Mouse (Mus musculus): ENCODE measurements at regions not wholly inside any gene's neighbourhood (a gene's known extent, or its start where the extent isn't known, plus 50 kb on each side); places are given as distances from the start of the nearest gene placed in this dataset.

DNA sequence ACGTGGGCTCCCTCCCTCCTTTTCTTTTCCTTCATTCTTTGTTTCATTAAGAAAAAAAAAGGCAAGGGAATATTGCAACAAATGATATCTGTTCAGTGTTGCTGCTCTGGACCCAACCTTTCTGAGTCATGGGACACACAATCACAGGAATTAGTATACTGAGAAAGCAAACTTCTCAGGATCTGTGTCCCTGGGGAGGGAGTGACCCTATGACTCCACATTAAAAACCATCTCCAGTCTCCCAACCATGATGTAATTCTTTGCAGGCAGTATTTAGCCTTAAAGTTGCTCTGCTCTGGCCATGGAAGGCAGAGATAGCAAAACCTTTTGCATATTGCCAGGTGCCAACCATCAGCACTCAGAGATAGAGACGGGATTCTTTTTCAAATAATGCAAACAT lies 176.9 kb downstream of the Cd47 start:
- DNase-seq (ENCODE audit: low spot score): no peak
- Histone ChIP-seq H3K36me3 (ENCODE audit: control insufficient read depth, insufficient read depth, low read length) (no peaks in the 10 kb centered on the region), H3K4me3 (ENCODE audit: low read depth, low read length) (no peak overlapping the region), H3K27me3 (ENCODE audit: control insufficient read depth, insufficient read depth, low read length) (no peaks in the 10 kb centered on the region), H3K9me3 (ENCODE audit: control insufficient read depth, low read length) (no peaks in the 10 kb centered on the region), H3K4me2 (ENCODE audit: low read depth, severe bottlenecking) (no peak overlapping the region), H3K4me1 (ENCODE audit: control insufficient read depth, insufficient read depth, low read length) (no peaks in the 10 kb centered on the region), H3K9ac (ENCODE audit: low read length) (no peak overlapping the region), H3K27ac (replicated peaks; ENCODE audit: low read depth, low read length) (no peak overlapping the region)
- 87% methylated on average over 2 of the region's 2 CpGs for WGBS
- no peak for ATAC-seq (ENCODE audit: insufficient number of reproducible peaks, low FRiP score, low TSS enrichment, low read depth)

DNA sequence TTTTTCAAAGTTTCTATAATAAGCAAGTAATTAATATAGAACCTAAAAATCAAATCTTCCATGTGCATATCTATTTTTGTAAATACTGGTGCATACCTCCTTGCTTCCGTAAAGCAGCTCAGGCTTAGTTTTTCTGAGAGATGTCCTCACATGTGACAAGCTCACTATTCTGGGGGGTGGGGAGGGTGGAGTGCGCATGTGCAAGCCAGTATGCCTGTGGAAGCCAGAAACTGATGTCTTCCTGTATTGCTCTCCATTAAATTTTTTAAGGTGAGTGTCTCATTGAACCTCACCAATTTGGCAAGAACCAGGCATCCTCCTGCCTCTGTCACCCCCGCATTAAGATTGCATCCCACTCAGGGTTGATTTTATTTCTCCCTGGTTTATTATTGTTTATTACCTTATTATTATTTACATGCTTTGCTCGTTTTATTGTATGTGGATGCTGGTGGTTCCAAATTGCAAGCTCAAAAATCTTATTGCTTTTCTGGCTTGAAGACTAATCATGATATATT lies 179.2 kb downstream of the Cd47 start:
- ATAC-seq (ENCODE audit: insufficient number of reproducible peaks, low FRiP score, low TSS enrichment, low read depth): no peak
- no peaks in the 10 kb centered on the region for H3K36me3 ChIP-seq (ENCODE audit: control insufficient read depth, insufficient read depth, low read length)
- H3K9me3 ChIP-seq (ENCODE audit: control insufficient read depth, low read length): no peaks in the 10 kb centered on the region
- no peak for DNase-seq (ENCODE audit: low spot score)
- no peaks in the 10 kb centered on the region for H3K4me1 ChIP-seq (ENCODE audit: control insufficient read depth, insufficient read depth, low read length)
- WGBS: 94% methylated on average over 4 of the region's 4 CpGs
- no peak overlapping the region for H3K4me2 ChIP-seq (ENCODE audit: low read depth, severe bottlenecking)
- no peak overlapping the region for H3K27ac ChIP-seq (replicated peaks; ENCODE audit: low read depth, low read length)
- no peak overlapping the region for H3K9ac ChIP-seq (ENCODE audit: low read length)
- H3K4me3 ChIP-seq (ENCODE audit: low read depth, low read length): no peak overlapping the region
- H3K27me3 ChIP-seq (ENCODE audit: control insufficient read depth, insufficient read depth, low read length): no peaks in the 10 kb centered on the region

DNA sequence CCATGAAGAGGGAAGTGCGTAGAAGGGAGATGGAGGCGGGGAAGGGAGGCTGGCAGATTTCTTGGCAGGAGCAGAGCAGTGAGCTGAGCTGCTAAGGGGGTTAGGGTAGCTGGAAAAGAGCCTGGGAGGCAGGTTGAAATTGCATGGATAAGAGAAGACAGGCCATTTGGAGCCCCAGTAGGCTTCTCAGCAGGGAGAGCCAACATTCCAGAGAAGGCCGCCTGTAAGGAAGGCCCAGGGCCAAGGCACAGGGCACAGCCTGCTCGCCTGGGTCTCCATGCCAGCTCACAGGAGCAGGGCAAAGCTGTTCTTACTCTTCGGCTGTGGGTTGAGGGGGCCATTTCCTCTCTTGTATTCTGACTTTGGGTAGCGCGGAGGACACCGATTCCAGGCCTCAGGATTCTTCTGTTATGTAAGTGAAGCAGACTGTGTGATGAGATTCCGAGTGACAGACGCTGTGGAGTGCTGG lies 179.9 kb downstream of the Cd47 start:
- Histone ChIP-seq H3K4me3 (ENCODE audit: low read depth, low read length) (no peak overlapping the region), H3K27me3 (ENCODE audit: control insufficient read depth, insufficient read depth, low read length) (no peaks in the 10 kb centered on the region), H3K36me3 (ENCODE audit: control insufficient read depth, insufficient read depth, low read length) (no peaks in the 10 kb centered on the region), H3K9me3 (ENCODE audit: control insufficient read depth, low read length) (no peaks in the 10 kb centered on the region), H3K27ac (replicated peaks; ENCODE audit: low read depth, low read length) (no peak overlapping the region), H3K9ac (ENCODE audit: low read length) (no peak overlapping the region), H3K4me1 (ENCODE audit: control insufficient read depth, insufficient read depth, low read length) (no peaks in the 10 kb centered on the region), H3K4me2 (ENCODE audit: low read depth, severe bottlenecking) (no peak overlapping the region)
- no peak for DNase-seq (ENCODE audit: low spot score)
- WGBS: 63% methylated on average over 10 of the region's 10 CpGs
- no peak for ATAC-seq (ENCODE audit: insufficient number of reproducible peaks, low FRiP score, low TSS enrichment, low read depth)

DNA sequence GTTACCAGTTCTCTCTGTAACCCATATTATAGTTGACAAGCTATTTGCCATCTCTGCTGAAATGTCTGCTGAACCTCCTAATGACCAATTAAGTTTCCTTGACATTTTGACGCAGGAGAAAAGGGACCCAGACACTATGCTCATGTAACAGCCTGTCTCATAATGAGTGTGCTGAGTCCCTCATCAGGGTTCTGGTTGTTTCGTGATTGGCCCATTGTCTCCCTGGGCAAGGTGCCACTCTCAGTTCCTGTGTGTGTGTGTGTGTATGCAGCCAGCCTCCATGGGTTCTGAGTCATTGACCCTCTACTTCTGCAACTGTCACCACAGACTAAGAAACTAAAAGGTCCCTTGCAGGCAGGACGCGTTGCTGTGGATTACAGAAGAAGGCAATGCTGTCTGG lies 181.8 kb downstream of the Cd47 start:
- H3K4me3 ChIP-seq (ENCODE audit: low read depth, low read length): no peak overlapping the region
- H3K4me1 ChIP-seq (ENCODE audit: control insufficient read depth, insufficient read depth, low read length): no peaks in the 10 kb centered on the region
- no peak overlapping the region for H3K27ac ChIP-seq (replicated peaks; ENCODE audit: low read depth, low read length)
- H3K9me3 ChIP-seq (ENCODE audit: control insufficient read depth, low read length): no peaks in the 10 kb centered on the region
- H3K4me2 ChIP-seq (ENCODE audit: low read depth, severe bottlenecking): no peak overlapping the region
- DNase-seq (ENCODE audit: low spot score) (no peak), ATAC-seq (ENCODE audit: insufficient number of reproducible peaks, low FRiP score, low TSS enrichment, low read depth) (no peak)
- no peak overlapping the region for H3K9ac ChIP-seq (ENCODE audit: low read length)
- H3K27me3 ChIP-seq (ENCODE audit: control insufficient read depth, insufficient read depth, low read length): no peaks in the 10 kb centered on the region
- 78% methylated on average over 4 of the region's 4 CpGs for WGBS
- H3K36me3 ChIP-seq (ENCODE audit: control insufficient read depth, insufficient read depth, low read length): no peaks in the 10 kb centered on the region

DNA sequence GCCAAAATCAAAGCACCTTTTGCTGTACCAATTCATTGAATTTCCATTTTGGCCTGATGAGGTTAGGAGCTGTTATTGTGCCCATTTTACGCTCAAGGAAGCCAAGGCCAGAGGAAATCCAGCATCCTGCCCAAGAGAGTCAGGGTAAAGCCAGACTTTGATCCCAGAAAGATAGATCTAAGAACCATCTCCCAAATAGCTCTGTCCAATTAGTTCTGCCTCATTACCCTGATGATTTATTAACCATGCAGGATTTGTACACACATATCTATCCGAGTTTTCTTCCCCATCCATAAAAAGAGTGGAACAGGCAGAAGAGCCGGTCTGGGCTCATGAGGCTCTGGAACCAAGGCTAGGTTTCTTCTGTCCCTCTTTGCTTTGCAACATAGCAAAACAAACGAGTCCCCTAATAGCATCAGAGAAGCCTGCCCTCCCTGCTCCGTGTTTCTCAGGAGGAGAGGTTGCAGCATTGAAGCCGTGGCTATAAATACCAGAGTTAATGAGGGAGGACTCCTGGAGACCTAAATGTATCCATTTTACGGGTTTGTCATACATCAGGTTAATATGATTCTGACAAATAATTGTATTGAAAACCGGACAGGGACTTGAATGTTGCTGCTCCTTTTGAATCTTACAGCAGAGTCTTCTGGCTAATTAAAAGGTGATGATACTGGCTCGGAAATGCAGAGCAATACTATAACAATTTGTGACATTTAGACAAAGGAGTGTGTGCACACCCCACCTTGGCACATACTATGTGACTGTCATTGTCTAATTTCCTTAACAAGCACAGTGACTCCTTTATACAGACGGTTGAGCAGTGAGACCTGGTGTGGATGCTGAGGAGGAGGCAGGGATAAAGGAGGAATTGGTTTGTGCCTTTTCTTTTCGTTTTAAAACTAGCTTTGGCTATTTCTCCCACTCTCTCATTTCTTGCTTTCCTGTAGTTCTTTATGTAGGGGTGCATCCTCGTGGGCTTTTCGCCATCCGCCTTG lies 185.0 kb downstream of the Cd47 start:
- H3K27me3 ChIP-seq (ENCODE audit: control insufficient read depth, insufficient read depth, low read length): no peaks in the 10 kb centered on the region
- no peaks in the 10 kb centered on the region for H3K4me1 ChIP-seq (ENCODE audit: control insufficient read depth, insufficient read depth, low read length)
- H3K27ac ChIP-seq (replicated peaks; ENCODE audit: low read depth, low read length): no peak overlapping the region
- 36% methylated on average over 14 of the region's 14 CpGs for WGBS
- H3K9me3 ChIP-seq (ENCODE audit: control insufficient read depth, low read length): no peaks in the 10 kb centered on the region
- ATAC-seq (ENCODE audit: insufficient number of reproducible peaks, low FRiP score, low TSS enrichment, low read depth) (no peak), DNase-seq (ENCODE audit: low spot score) (no peak)
- no peaks in the 10 kb centered on the region for H3K36me3 ChIP-seq (ENCODE audit: control insufficient read depth, insufficient read depth, low read length)
- no peak overlapping the region for H3K4me2 ChIP-seq (ENCODE audit: low read depth, severe bottlenecking)
- no peak overlapping the region for H3K4me3 ChIP-seq (ENCODE audit: low read depth, low read length)
- H3K9ac ChIP-seq (ENCODE audit: low read length): no peak overlapping the region

DNA sequence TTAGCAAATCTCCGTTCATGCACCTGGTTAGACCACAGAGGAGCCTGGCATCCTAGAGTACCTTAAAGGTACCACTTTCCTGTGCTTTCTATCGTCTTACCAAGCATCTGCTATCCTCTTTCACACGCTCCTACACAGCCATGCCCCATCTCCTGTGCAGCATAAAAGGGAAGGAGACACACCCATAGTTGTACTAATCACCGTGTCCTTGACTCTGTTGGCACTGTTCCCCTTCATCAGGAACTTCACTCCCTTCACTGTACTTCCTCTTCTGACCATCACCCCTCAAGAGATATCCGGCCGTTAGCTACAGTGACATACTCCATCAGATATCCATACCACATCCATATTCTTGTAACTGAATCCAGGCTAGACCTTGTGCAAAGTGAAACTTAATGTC lies 186.6 kb downstream of the Cd47 start:
- no peak for DNase-seq (ENCODE audit: low spot score)
- no peak for ATAC-seq (ENCODE audit: insufficient number of reproducible peaks, low FRiP score, low TSS enrichment, low read depth)
- Histone ChIP-seq H3K27me3 (ENCODE audit: control insufficient read depth, insufficient read depth, low read length) (no peaks in the 10 kb centered on the region), H3K36me3 (ENCODE audit: control insufficient read depth, insufficient read depth, low read length) (no peaks in the 10 kb centered on the region), H3K27ac (replicated peaks; ENCODE audit: low read depth, low read length) (no peak overlapping the region), H3K9me3 (ENCODE audit: control insufficient read depth, low read length) (no peaks in the 10 kb centered on the region), H3K4me2 (ENCODE audit: low read depth, severe bottlenecking) (no peak overlapping the region), H3K4me3 (ENCODE audit: low read depth, low read length) (no peak overlapping the region), H3K9ac (ENCODE audit: low read length) (no peak overlapping the region), H3K4me1 (ENCODE audit: control insufficient read depth, insufficient read depth, low read length) (no peaks in the 10 kb centered on the region)
- 80% methylated on average over 6 of the region's 6 CpGs for WGBS

DNA sequence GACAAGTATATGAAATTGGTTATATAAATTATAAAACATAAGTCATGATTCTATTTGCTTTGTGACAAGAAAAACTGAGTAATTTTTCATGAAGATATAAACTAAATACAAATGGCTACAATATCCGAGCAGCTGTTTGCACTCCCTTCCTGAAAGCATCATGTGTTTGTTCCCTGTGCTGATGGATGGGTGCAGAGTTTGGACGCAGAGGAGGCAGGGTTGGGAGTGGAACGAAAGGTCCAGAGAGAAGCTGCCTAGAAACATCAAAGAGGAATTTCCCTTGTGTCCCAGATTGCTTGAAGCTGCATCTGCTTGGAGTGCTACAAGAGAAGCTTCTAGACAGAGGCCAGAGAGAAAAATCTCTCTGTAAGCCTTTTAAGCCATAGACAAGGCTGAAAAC lies 195.5 kb downstream of the Cd47 start:
- ATAC-seq (ENCODE audit: insufficient number of reproducible peaks, low FRiP score, low TSS enrichment, low read depth): no peak
- Histone ChIP-seq H3K4me1 (ENCODE audit: control insufficient read depth, insufficient read depth, low read length) (no peaks in the 10 kb centered on the region), H3K36me3 (ENCODE audit: control insufficient read depth, insufficient read depth, low read length) (no peaks in the 10 kb centered on the region)

DNA sequence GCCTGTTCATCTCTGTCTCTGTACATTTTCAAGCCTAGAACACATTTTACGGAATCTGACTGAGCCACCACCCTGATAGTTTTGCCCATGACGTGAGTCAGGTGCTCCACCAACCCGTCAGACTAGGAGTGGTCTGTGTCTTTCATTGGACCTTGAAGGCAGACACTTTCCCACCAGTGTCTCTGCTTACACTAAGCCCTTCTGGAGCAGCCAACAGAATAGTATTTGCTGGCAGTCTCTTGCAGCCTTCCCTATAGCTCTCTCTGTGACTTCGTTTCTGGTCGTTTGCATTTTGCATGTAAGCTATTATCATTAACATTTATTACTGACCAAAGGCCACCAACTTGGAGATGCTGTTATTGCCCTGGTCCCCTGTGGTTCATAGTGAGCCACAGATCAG lies 196.3 kb downstream of the Cd47 start:
- Histone ChIP-seq H3K4me3 (ENCODE audit: low read depth, low read length) (no peak overlapping the region), H3K9me3 (ENCODE audit: control insufficient read depth, low read length) (no peaks in the 10 kb centered on the region), H3K9ac (ENCODE audit: low read length) (no peak overlapping the region), H3K36me3 (ENCODE audit: control insufficient read depth, insufficient read depth, low read length) (no peaks in the 10 kb centered on the region), H3K27ac (replicated peaks; ENCODE audit: low read depth, low read length) (no peak overlapping the region), H3K4me1 (ENCODE audit: control insufficient read depth, insufficient read depth, low read length) (no peaks in the 10 kb centered on the region), H3K4me2 (ENCODE audit: low read depth, severe bottlenecking) (no peak overlapping the region), H3K27me3 (ENCODE audit: control insufficient read depth, insufficient read depth, low read length) (no peaks in the 10 kb centered on the region)
- no peak for ATAC-seq (ENCODE audit: insufficient number of reproducible peaks, low FRiP score, low TSS enrichment, low read depth)
- no peak for DNase-seq (ENCODE audit: low spot score)
- 63% methylated on average over 5 of the region's 5 CpGs for WGBS

More for the DNA sequence above, 195.5 kb downstream of the Cd47 start:
- no peak overlapping the region for H3K27ac ChIP-seq (replicated peaks; ENCODE audit: low read depth, low read length)
- H3K9ac ChIP-seq (ENCODE audit: low read length): no peak overlapping the region
- H3K4me2 ChIP-seq (ENCODE audit: low read depth, severe bottlenecking): no peak overlapping the region
- no peaks in the 10 kb centered on the region for H3K9me3 ChIP-seq (ENCODE audit: control insufficient read depth, low read length)
- DNase-seq (ENCODE audit: low spot score): no peak
- no peak overlapping the region for H3K4me3 ChIP-seq (ENCODE audit: low read depth, low read length)
- no peaks in the 10 kb centered on the region for H3K27me3 ChIP-seq (ENCODE audit: control insufficient read depth, insufficient read depth, low read length)
- 62% methylated on average over 3 of the region's 3 CpGs for WGBS

Measured in limb, embryonic 11.5 days (tissue).